Mouse (Mus musculus): Measurements from ENCODE around the gene Kif5c.

- no peak for TF ChIP-seq CTCF (IDR thresholded peaks at IDR 0.05; ENCODE audit: low read depth, low read length)
- TF ChIP-seq POLR2A (IDR thresholded peaks at IDR 0.05; ENCODE audit: insufficient read depth, low read length): no peak
These were observed 29.7 kb downstream of the Kif5c start for GRCm38 (mm10) chr2:49648806-49649205.

All from ES-Bruce4 (cell line).